Mouse (Mus musculus): ENCODE data around the gene Btbd35f1. TPM values are rescaled to one million over a fixed set of nuclear protein-coding genes. Genes with fewer than 3 reads are reported as not detected.

Btbd35f1 gene
- total RNA-seq (2023): not detected

DNA sequence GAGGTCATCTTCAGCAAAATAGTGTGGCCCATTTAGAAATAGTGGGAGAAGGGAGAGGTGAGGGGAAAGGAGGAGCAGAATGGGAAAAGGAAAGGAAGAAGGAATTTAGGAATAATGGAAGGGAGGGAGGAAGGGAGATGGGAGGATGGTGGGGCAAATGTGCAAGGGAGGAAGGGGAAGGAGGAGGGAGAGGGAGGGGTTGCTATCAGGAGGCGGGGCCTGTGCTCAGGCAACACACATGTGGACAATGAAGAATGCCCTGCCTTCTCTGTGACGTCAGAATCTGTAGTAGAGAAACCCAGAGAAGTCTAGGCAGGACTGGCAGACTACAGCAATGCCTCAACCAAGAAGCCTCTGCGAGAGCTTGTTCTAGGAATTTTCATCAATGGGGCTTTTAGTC lies at the start of gene Btbd35f1:
Btbd35f1 (plus strand) TSS at position 301 of the 400 bp plus-strand sequence.

Other genes starting within 250 kb of the Btbd35f1 start
- not detected for gene Gm5926, start 90.7 kb downstream of the Btbd35f1 start, total RNA-seq (2023)
- gene Btbd35f21, start 166.1 kb downstream of the Btbd35f1 start, total RNA-seq (2023): not detected